Mouse (Mus musculus): ENCODE results near the gene Fancc.

- TF ChIP-seq POLR2AphosphoS2 (IDR thresholded peaks at IDR 0.05; ENCODE audit: insufficient read length, low read depth) (no peak), POLR2A (IDR thresholded peaks at IDR 0.05; ENCODE audit: insufficient read length, low read depth) (no peak), SRF (IDR thresholded peaks at IDR 0.05; ENCODE audit: control insufficient read depth, insufficient read length, low read depth) (no peak), USF1 (IDR thresholded peaks at IDR 0.05; ENCODE audit: low read depth) (no peak), REST (IDR thresholded peaks at IDR 0.05; ENCODE audit: insufficient read depth, insufficient read length) (no peak), TCF12 (IDR thresholded peaks at IDR 0.05; ENCODE audit: insufficient read depth, poor library complexity, severe bottlenecking) (no peak)
Measured at GRCm38 (mm10) chr13:63359393-63359792, 137.7 kb downstream of the Fancc start.

Data from myocyte (in vitro differentiated cells).